Mouse (Mus musculus): ENCODE measurements around the gene Nrarp.

The Nrarp gene

GRCm38 (mm10) chr2:25180478-25180903, at the start of gene Nrarp:
Gene Nrarp (plus strand): TSS chr2:25180758.
- peak; percentile 84 for DNase-seq (ENCODE audit: low read depth, low spot score)

GRCm38 (mm10) chr2:25131601-25132000, 49.0 kb upstream of the Nrarp start:
- no peak for DNase-seq (ENCODE audit: low read depth, low spot score)

GRCm38 (mm10) chr2:25137832-25138231, 42.7 kb upstream of the Nrarp start:
- DNase-seq (ENCODE audit: low read depth, low spot score), result no peak

GRCm38 (mm10) chr2:25141185-25141584, 39.4 kb upstream of the Nrarp start:
- DNase-seq (ENCODE audit: low read depth, low spot score), result no peak

- DNase-seq (ENCODE audit: low read depth, low spot score), result no peak
Measured at GRCm38 (mm10) chr2:25141921-25142320, 38.6 kb upstream of the Nrarp start.

- DNase-seq (ENCODE audit: low read depth, low spot score), result no peak
Measured at GRCm38 (mm10) chr2:25145346-25145745, 35.2 kb upstream of the Nrarp start.

GRCm38 (mm10) chr2:25147398-25147797, 33.2 kb upstream of the Nrarp start:
- no peak for DNase-seq (ENCODE audit: low read depth, low spot score)

GRCm38 (mm10) chr2:25147892-25148291, 32.7 kb upstream of the Nrarp start:
- DNase-seq (ENCODE audit: low read depth, low spot score), result no peak

- no peak for DNase-seq (ENCODE audit: low read depth, low spot score)
Measured at GRCm38 (mm10) chr2:25149643-25150042, 30.9 kb upstream of the Nrarp start.

GRCm38 (mm10) chr2:25151280-25151956, 29.1 kb upstream of the Nrarp start:
- DNase-seq (ENCODE audit: low read depth, low spot score), result no peak

- DNase-seq (ENCODE audit: low read depth, low spot score), result no peak
Measured at GRCm38 (mm10) chr2:25156177-25156576, 24.4 kb upstream of the Nrarp start.

GRCm38 (mm10) chr2:25156990-25157389, 23.6 kb upstream of the Nrarp start:
- DNase-seq (ENCODE audit: low read depth, low spot score), result no peak

- no peak for DNase-seq (ENCODE audit: low read depth, low spot score)
Measured at GRCm38 (mm10) chr2:25157655-25158054, 22.9 kb upstream of the Nrarp start.

- DNase-seq (ENCODE audit: low read depth, low spot score), result no peak
Measured at GRCm38 (mm10) chr2:25167481-25167880, 13.1 kb upstream of the Nrarp start.

GRCm38 (mm10) chr2:25167919-25168664, 12.5 kb upstream of the Nrarp start:
- DNase-seq (ENCODE audit: low read depth, low spot score), result no peak

- DNase-seq (ENCODE audit: low read depth, low spot score), result no peak
Measured at GRCm38 (mm10) chr2:25168665-25168978, 11.9 kb upstream of the Nrarp start.

- no peak for DNase-seq (ENCODE audit: low read depth, low spot score)
Measured at GRCm38 (mm10) chr2:25169778-25170177, 10.8 kb upstream of the Nrarp start.

GRCm38 (mm10) chr2:25170326-25171100, 10.0 kb upstream of the Nrarp start:
- DNase-seq (ENCODE audit: low read depth, low spot score), result no peak

- no peak for DNase-seq (ENCODE audit: low read depth, low spot score)
Measured at GRCm38 (mm10) chr2:25171101-25171768, 9.3 kb upstream of the Nrarp start.

GRCm38 (mm10) chr2:25171769-25172153, 8.8 kb upstream of the Nrarp start:
- no peak for DNase-seq (ENCODE audit: low read depth, low spot score)

GRCm38 (mm10) chr2:25172629-25173028, 7.9 kb upstream of the Nrarp start:
- DNase-seq (ENCODE audit: low read depth, low spot score), result no peak

- no peak for DNase-seq (ENCODE audit: low read depth, low spot score)
Measured at GRCm38 (mm10) chr2:25173821-25174220, 6.7 kb upstream of the Nrarp start.
